Mouse (Mus musculus): ENCODE data around the gene Mdh1b. TPM values are rescaled to one million over a fixed set of nuclear protein-coding genes. Genes with fewer than 3 reads are reported as not detected.

The Mdh1b gene
- total RNA-seq, 2 experiments from 2014 or later, result not detected

DNA sequence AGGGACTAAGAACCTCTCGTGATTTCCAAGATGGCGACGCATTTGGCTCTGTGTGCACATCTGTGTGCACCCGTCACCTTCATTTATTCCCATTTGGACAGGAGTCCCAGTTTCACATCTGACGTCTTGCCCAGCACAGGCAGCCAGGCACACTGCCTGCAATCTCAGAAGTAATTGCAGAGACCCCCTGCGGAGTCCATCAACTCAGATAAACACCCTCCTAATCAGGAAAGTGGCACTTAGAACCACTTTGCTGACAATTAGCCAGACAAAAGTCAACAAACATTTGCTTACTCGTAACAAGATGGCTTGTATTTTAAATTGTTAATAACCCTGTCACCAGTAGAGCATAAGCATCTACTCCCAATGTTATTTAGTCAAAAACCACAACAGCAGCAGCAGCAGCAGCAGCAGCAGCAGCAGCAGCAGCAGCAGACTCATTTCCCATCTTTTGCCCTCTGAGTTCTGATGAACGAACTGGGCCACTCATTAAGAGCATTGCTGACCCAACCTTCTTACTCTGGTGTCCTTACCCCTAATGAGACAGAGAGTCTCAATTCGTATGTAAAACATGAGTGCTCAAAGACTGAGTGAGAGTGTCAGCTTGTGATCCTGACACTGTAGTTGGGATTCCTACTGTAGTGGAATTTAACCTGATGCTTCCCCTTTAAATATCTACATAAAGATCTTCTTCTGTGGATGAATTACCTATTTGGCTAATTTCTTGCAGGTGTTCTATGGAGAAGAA lies 62.7 kb downstream of the Mdh1b start:
- intact Hi-C loops (cut with DNase I), result loop anchor here (5.0 kb wide), 2 partner anchors 285 to 1045 kb away; no protein-coding TSS in a partner anchor
- DNase-seq, result no peak

DNA sequence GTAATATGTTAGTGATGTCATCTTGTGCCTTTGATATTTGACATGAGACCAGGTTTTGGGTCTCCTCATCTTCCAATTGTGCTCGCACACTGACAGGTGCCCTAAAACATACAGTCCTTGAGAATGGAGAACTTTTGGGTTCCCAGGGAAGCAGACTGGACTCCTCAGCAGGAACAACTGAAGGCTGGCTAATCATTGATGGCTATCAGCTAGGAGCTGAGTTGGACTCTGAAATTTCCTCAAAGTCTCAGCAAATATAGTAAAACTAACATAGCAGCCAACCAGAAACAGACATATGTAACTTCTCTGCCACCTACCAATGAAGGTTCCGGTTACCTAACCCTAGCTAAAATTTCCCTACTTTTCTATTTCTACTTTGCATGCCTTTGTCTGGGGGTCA lies 64.0 kb downstream of the Mdh1b start:
- intact Hi-C loops (cut with DNase I), result loop anchor here (5.0 kb wide), 2 partner anchors 286 to 1046 kb away; no protein-coding TSS in a partner anchor
- DNase-seq, result no peak

DNA sequence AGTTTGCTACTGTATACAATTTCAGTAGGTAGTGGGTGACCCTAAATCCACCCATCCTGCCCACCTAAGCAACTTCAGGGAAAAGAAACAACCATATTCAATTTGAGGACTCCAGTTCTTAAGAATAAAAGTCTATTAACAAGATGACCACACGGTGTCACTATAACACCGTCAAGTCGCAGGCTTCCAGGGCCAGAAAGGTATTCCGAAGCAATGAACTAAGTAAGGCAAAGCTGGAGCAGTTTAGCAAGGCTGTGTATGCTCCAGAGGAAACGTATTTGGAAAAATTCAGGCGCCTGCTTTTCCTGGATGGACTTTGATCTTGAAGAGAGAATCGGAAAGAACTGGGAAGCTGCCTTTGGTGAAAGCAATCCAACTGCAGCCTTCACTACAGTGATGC lies 70.5 kb downstream of the Mdh1b start:
- intact Hi-C loops (cut with DNase I), result loop anchor here (1.0 to 5.0 kb wide), 3 partner anchors 789 to 1351 kb away; no protein-coding TSS in a partner anchor
- DNase-seq, result peak; percentile 30 to 35

DNA sequence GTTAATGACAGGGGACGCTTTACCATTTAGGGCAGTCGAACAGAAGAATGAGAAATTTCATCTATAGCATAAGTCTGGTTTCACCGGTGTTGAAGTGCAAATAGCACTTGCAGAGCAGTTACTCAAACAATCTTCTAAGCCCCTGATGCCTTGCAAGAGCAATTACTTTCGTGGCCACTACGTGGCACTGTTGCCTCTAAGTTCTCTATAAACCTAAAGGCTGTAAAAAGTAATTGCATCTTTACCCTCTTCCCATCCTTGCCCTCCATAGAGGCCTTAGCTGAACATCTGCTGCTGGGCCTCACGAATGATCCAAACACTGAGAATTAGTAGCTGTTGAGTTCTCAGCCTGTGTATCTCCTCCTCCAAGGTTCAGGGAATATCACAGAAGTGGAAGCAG lies 72.1 kb downstream of the Mdh1b start:
- peak; percentile 43 to 60 for DNase-seq

More for the DNA sequence above, 72.1 kb downstream of the Mdh1b start:
- intact Hi-C loops (cut with DNase I), result loop anchor here (2.0 to 5.0 kb wide), 2 partner anchors 791 to 1059 kb away; no protein-coding TSS in a partner anchor

Other genes starting within 250 kb of the Mdh1b start
- gene Gm39653, start 114.3 kb downstream of the Mdh1b start, total RNA-seq (2021), result not detected
- gene Dytn, start 43.4 kb downstream of the Mdh1b start, total RNA-seq (2021), result not detected
- gene Fastkd2, start 296 bp upstream of the Mdh1b start, total RNA-seq (2021), result 10 to 100 TPM; 25.6 to 30.0 TPM
- gene 4933402D24Rik, start 38.9 kb upstream of the Mdh1b start, total RNA-seq (2021), result not detected